Mouse (Mus musculus) liver, embryonic 11.5 days (tissue): Measurements from ENCODE around the gene Atad2b. TPM values are rescaled to one million over a fixed set of nuclear protein-coding genes. Genes with fewer than 3 reads are reported as not detected.

Source experiments
- ATAC-seq: fragments of 200-750 bp; cut with Nextera tagmentation; replicated peaks from 2 replicates; pipeline ENCODE4 v1.8.0; 2017; ENCODE audit warnings: moderate number of reproducible peaks, mild to moderate bottlenecking, moderate TSS enrichment, moderate library complexity; ENCODE audit not compliant: low FRiP score
- DNase-seq: peaks from one replicate; pipeline ENCODE4 v3.0.0-alpha.2; 2017; ENCODE audit warnings: low spot score
- H3K27ac ChIP-seq: fragments of 300-500 bp; sonication (generic); 2 replicates; pipeline ENCODE4 v1.5.1; 2014; ENCODE audit warnings: mild to moderate bottlenecking, low read depth, low read length, control low read depth
- H3K27me3 ChIP-seq: fragments of 300-500 bp; sonication (generic); replicated peaks from 2 replicates; pipeline ENCODE4 v1.6.1; 2014; ENCODE audit warnings: low read length, mixed read lengths; ENCODE audit not compliant: control insufficient read depth, insufficient read depth
- H3K36me3 ChIP-seq: fragments of 300-500 bp; sonication (generic); 2 replicates; pipeline ENCODE4 v1.6.1; 2014; ENCODE audit warnings: mild to moderate bottlenecking, low read length, moderate library complexity, mixed read lengths; ENCODE audit not compliant: control insufficient read depth, insufficient read depth
- H3K4me1 ChIP-seq: fragments of 300-500 bp; sonication (generic); replicated peaks from 2 replicates; pipeline ENCODE4 v1.6.1; 2014; ENCODE audit warnings: low read length, mixed read lengths; ENCODE audit not compliant: control insufficient read depth, insufficient read depth
- H3K4me2 ChIP-seq: fragments of 300-500 bp; sonication (generic); 2 replicates; pipeline ENCODE4 v1.6.1; 2014; ENCODE audit warnings: mild to moderate bottlenecking, control low read depth, moderate library complexity
- H3K4me3 ChIP-seq: fragments of 300-500 bp; sonication (generic); 2 replicates; pipeline ENCODE4 v1.5.1; 2014; ENCODE audit warnings: low read depth, low read length, control low read depth
- H3K9ac ChIP-seq: fragments of 300-500 bp; sonication (generic); 2 replicates; pipeline ENCODE4 v1.6.1; 2014; ENCODE audit warnings: low read depth, low read length, control low read depth
- H3K9me3 ChIP-seq: fragments of 300-500 bp; sonication (generic); 2 replicates; pipeline ENCODE4 v1.6.1; 2016; ENCODE audit warnings: low read length, inconsistent platforms, mixed read lengths; ENCODE audit not compliant: control insufficient read depth
- WGBS: fragments of 180-500 bp; shearing (Covaris S2); extraction: QIAGEN DNeasy Blood & Tissue Kit; methylation state at CpG from one replicate; pipeline ENCODE4 v1.1.7; 2014; 5-methylcytosine and 5-hydroxymethylcytosine counted together
- polyA plus RNA-seq: library from polyadenylated mRNA; unstranded; fragments of >200 nt; fragmentation: Nextera tagmentation; extraction: Ambion mirVana; gene quantifications from 2 replicates; pipeline ENCODE4 v1.2.1, GENCODE M21; 2014

Gene Atad2b
- 11.8 and 12.8 TPM in 2 replicates for polyA plus RNA-seq

- under 1% methylated on average over 88 of the region's 89 CpGs for WGBS
Observed at GRCm38 (mm10) chr12:4916994-4917804, at the start of gene Atad2b. TSS of gene Atad2b (plus strand) at chr12:4917353.

GRCm38 (mm10) chr12:4868924-4869323 is 48.2 kb upstream of the Atad2b start:
- H3K36me3 ChIP-seq, result peaks cover 21% of the 10 kb centered on the region; the same call in 1 of the 2 replicates

More at GRCm38 (mm10) chr12:4916994-4917804, at the start of gene Atad2b:
- ATAC-seq, result peak; percentile 98
- peak within 1 kb of the TSS; percentile 99 for H3K4me3 ChIP-seq
- H3K9ac ChIP-seq, result peak within 1 kb of the TSS; percentile 99
- H3K27me3 ChIP-seq, result no peaks in the 10 kb centered on the region
- DNase-seq, result peak; percentile 94
- peak within 1 kb of the TSS; percentile 95 for H3K27ac ChIP-seq
- peak within 1 kb of the TSS; percentile 75 for H3K4me2 ChIP-seq
- H3K36me3 ChIP-seq, result no peaks in the 10 kb centered on the region
- H3K4me1 ChIP-seq, result peaks cover 4% of the 10 kb centered on the region; the same call in 1 of the 2 replicates
- H3K9me3 ChIP-seq, result no peaks in the 10 kb centered on the region

GRCm38 (mm10) chr12:4871260-4871659 is 45.9 kb upstream of the Atad2b start:
- DNase-seq (no peak), ATAC-seq (no peak)
- Histone ChIP-seq H3K27me3 (no peaks in the 10 kb centered on the region), H3K9me3 (no peaks in the 10 kb centered on the region), H3K27ac (no peak overlapping the region), H3K36me3 (peaks cover 10% of the 10 kb centered on the region; the same call in 1 of the 2 replicates), H3K9ac (no peak overlapping the region), H3K4me3 (peak overlapping the region; percentile 57; the same call in 1 of the 2 replicates), H3K4me1 (peaks cover 35% of the 10 kb centered on the region), H3K4me2 (peak overlapping the region; percentile 83)
- 87% methylated on average over 5 of the region's 5 CpGs for WGBS

More at GRCm38 (mm10) chr12:4868924-4869323, 48.2 kb upstream of the Atad2b start:
- no peak overlapping the region for H3K4me2 ChIP-seq
- no peaks in the 10 kb centered on the region for H3K9me3 ChIP-seq
- no peak for ATAC-seq
- no peak overlapping the region for H3K4me3 ChIP-seq
- no peak overlapping the region for H3K9ac ChIP-seq
- WGBS, result 86% methylated on average over 8 of the region's 8 CpGs
- H3K4me1 ChIP-seq, result peaks cover 17% of the 10 kb centered on the region
- H3K27me3 ChIP-seq, result no peaks in the 10 kb centered on the region
- no peak for DNase-seq
- H3K27ac ChIP-seq, result no peak overlapping the region

- peak overlapping the region; percentile 69 for H3K9ac ChIP-seq
- WGBS, result 39% methylated on average over 4 of the region's 4 CpGs
- peaks cover 6% of the 10 kb centered on the region; the same call in 1 of the 2 replicates for H3K36me3 ChIP-seq
- peaks cover 35% of the 10 kb centered on the region for H3K4me1 ChIP-seq
- H3K9me3 ChIP-seq, result no peaks in the 10 kb centered on the region
- no peak for DNase-seq
- ATAC-seq, result no peak
- peak overlapping the region; percentile 93 for H3K27ac ChIP-seq
- no peaks in the 10 kb centered on the region for H3K27me3 ChIP-seq
- peak overlapping the region; percentile 57 for H3K4me3 ChIP-seq
- peak overlapping the region; percentile 83 for H3K4me2 ChIP-seq
Observed at GRCm38 (mm10) chr12:4872273-4872672, 44.9 kb upstream of the Atad2b start.

- 30% methylated on average over 5 of the region's 5 CpGs for WGBS
- ATAC-seq (peak; percentile 90), DNase-seq (no peak)
- Histone ChIP-seq H3K9me3 (no peaks in the 10 kb centered on the region), H3K36me3 (peaks cover 2% of the 10 kb centered on the region; the same call in 1 of the 2 replicates), H3K27me3 (no peaks in the 10 kb centered on the region), H3K4me1 (peaks cover 35% of the 10 kb centered on the region), H3K27ac (peak overlapping the region; percentile 93), H3K9ac (peak overlapping the region; percentile 76), H3K4me2 (peak overlapping the region; percentile 83), H3K4me3 (peak overlapping the region; percentile 57)
Observed at GRCm38 (mm10) chr12:4872983-4873477, 44.1 kb upstream of the Atad2b start.

- DNase-seq (no peak), ATAC-seq (no peak)
- peaks cover 2% of the 10 kb centered on the region; the same call in 1 of the 2 replicates for H3K36me3 ChIP-seq
- no peaks in the 10 kb centered on the region for H3K27me3 ChIP-seq
- H3K9ac ChIP-seq, result peak overlapping the region; percentile 76
- H3K27ac ChIP-seq, result peak overlapping the region; percentile 93
- no peaks in the 10 kb centered on the region for H3K9me3 ChIP-seq
- H3K4me1 ChIP-seq, result peaks cover 39% of the 10 kb centered on the region
- WGBS, result 39% methylated on average over 6 of the region's 6 CpGs
- H3K4me2 ChIP-seq, result peak overlapping the region; percentile 83
- peak overlapping the region; percentile 57 for H3K4me3 ChIP-seq
Observed at GRCm38 (mm10) chr12:4873531-4873930, 43.6 kb upstream of the Atad2b start.

- peak within 1 kb of the TSS; percentile 76 for H3K9ac ChIP-seq
- DNase-seq (peak; percentile 85), ATAC-seq (peak; percentile 85)
- peak within 1 kb of the TSS; percentile 57 for H3K4me3 ChIP-seq
- 3% methylated on average over 24 of the region's 24 CpGs for WGBS
- no peaks in the 10 kb centered on the region for H3K9me3 ChIP-seq
- H3K4me2 ChIP-seq, result peak within 1 kb of the TSS; percentile 83
- H3K27ac ChIP-seq, result peak within 1 kb of the TSS; percentile 93
- H3K36me3 ChIP-seq, result no peaks in the 10 kb centered on the region; the same call in 1 of the 2 replicates
- H3K27me3 ChIP-seq, result no peaks in the 10 kb centered on the region
- peaks cover 32% of the 10 kb centered on the region for H3K4me1 ChIP-seq
Observed at GRCm38 (mm10) chr12:4874161-4874927, 42.8 kb upstream of the Atad2b start, which contains the start of gene Mfsd2b. TSS of gene Mfsd2b (minus strand) at chr12:4874359.

- DNase-seq, result no peak
- H3K27ac ChIP-seq, result no peak overlapping the region
- H3K27me3 ChIP-seq, result no peaks in the 10 kb centered on the region
- WGBS, result 72% methylated on average over 8 of the region's 8 CpGs
- H3K4me2 ChIP-seq, result no peak overlapping the region
- H3K4me1 ChIP-seq, result peaks cover 25% of the 10 kb centered on the region
- H3K9ac ChIP-seq, result no peak overlapping the region
- no peaks in the 10 kb centered on the region; the same call in 1 of the 2 replicates for H3K36me3 ChIP-seq
- no peak for ATAC-seq
- no peak overlapping the region for H3K4me3 ChIP-seq
- no peaks in the 10 kb centered on the region for H3K9me3 ChIP-seq
Observed at GRCm38 (mm10) chr12:4875623-4876022, 41.5 kb upstream of the Atad2b start.
